Mouse (Mus musculus) bone marrow, adult 2 months (tissue): ENCODE data around the gene 1700016H13Rik.

Experiments used
- CTCF ChIP-seq: fragments of 200-500 bp; IDR thresholded peaks from 2 replicates; pipeline ENCODE4 v1.5.1; 2011; ENCODE audit warnings: low read length, control low read depth; ENCODE audit not compliant: control insufficient read depth, insufficient read depth
- POLR2A ChIP-seq: fragments of 200-500 bp; IDR thresholded peaks from 2 replicates; pipeline ENCODE4 v1.6.1; 2011; ENCODE audit warnings: low read depth, mild to moderate bottlenecking, control low read depth, low read length, borderline replicate concordance; ENCODE audit not compliant: control insufficient read depth

GRCm38 (mm10) chr5:103665876-103666275, 10.1 kb upstream of the 1700016H13Rik start:
- TF ChIP-seq CTCF, result no peak
- no peak for TF ChIP-seq POLR2A
